Mouse (Mus musculus): ENCODE measurements at regions not wholly inside any gene's neighbourhood (a gene's known extent, or its start where the extent isn't known, plus 50 kb on each side); places are given as distances from the start of the nearest gene placed in this dataset.

- no peaks in the 10 kb centered on the region for H3K4me1 ChIP-seq (ENCODE audit: control insufficient read depth, insufficient read depth, low read length)
- H3K4me3 ChIP-seq (ENCODE audit: insufficient read depth, low read depth, low read length): no peak overlapping the region
- 21% methylated on average over 11 of the region's 11 CpGs for WGBS
- no peaks in the 10 kb centered on the region for H3K36me3 ChIP-seq (ENCODE audit: control insufficient read depth, insufficient read depth, low read length)
- no peak for TF ChIP-seq CTCF (conservative IDR thresholded peaks at IDR 0.05; ENCODE audit: insufficient read depth, insufficient read length, low read depth, low read length)
- TF ChIP-seq POLR2A (IDR thresholded peaks at IDR 0.05; ENCODE audit: low read depth, low read length): no peak
- DNase-seq: peak; percentile 8
- H3K27ac ChIP-seq (ENCODE audit: insufficient read depth, low read depth, low read length): no peak overlapping the region
- H3K27me3 ChIP-seq (replicated peaks; ENCODE audit: control insufficient read depth, insufficient read depth, low read length): no peaks in the 10 kb centered on the region
Measured at GRCm38 (mm10) chr6:10970587-10971138, 936.6 kb downstream of the Ndufa4 start.

DNA sequence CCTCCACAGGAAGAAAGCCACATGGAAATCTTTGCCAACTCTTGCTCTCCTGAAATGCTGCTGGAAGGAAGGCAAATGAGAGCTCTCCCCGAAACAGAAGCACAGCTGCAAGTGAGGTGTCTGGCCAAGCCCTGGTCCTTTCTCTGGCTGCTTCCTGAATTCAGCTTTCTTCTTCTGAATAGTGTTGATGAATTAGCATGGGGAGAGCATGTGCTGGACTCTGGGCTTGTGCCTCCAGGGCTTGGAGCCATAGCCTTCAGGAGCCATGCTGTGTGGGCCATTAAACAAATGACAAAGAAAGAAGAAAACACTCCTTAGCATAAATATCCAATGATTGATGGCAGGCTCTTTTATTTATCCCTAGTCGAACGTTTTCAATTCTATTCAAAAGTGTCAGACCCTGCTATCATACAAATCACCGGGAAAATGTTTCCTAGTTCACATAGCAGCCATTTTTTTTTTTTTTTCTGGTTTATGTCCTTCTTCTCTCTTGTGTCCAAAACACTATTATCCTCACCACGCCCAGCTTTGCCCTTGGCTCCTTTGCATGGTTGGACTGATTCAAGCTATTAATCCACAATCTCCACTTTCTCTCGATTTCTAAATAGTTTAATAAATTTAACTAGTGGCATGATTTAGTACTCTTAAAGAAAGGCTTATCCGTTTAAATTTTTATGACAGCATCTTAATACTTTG is 937.3 kb downstream of the Ndufa4 start:
- H3K27me3 ChIP-seq (replicated peaks; ENCODE audit: control insufficient read depth, insufficient read depth, low read length): no peaks in the 10 kb centered on the region
- peak; percentile 1 for DNase-seq
- no peaks in the 10 kb centered on the region for H3K4me1 ChIP-seq (ENCODE audit: control insufficient read depth, insufficient read depth, low read length)
- TF ChIP-seq POLR2A (IDR thresholded peaks at IDR 0.05; ENCODE audit: low read depth, low read length) (no peak), CTCF (conservative IDR thresholded peaks at IDR 0.05; ENCODE audit: insufficient read depth, insufficient read length, low read depth, low read length) (no peak)
- no peak overlapping the region for H3K4me3 ChIP-seq (ENCODE audit: insufficient read depth, low read depth, low read length)
- WGBS: 35% methylated on average over 7 of the region's 7 CpGs
- H3K36me3 ChIP-seq (ENCODE audit: control insufficient read depth, insufficient read depth, low read length): no peaks in the 10 kb centered on the region
- H3K27ac ChIP-seq (ENCODE audit: insufficient read depth, low read depth, low read length): no peak overlapping the region

DNA sequence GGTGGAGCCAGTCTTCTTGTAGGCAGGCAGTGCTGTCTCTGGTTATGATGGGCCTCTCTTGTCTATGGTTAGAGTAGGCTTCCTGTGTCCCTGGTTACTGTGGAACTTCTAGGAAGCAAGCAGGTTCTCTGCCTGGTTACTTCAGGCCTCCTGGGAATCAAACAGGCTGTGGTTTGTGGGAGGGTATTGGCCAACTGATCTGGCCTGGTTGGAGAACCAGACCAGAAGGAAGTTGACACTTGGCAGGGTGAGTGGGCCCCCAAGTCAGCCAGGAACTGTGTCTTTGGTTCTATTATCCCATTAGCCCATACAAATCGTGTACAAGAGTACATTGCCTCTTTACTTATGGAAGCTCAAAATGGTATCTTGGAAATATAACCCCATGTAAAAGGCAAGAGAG is 963.8 kb downstream of the Ndufa4 start:
- Histone ChIP-seq H3K4me1 (ENCODE audit: control insufficient read depth, insufficient read depth, low read length) (no peaks in the 10 kb centered on the region), H3K27me3 (replicated peaks; ENCODE audit: control insufficient read depth, insufficient read depth, low read length) (no peaks in the 10 kb centered on the region), H3K36me3 (ENCODE audit: control insufficient read depth, insufficient read depth, low read length) (no peaks in the 10 kb centered on the region), H3K27ac (ENCODE audit: insufficient read depth, low read depth, low read length) (no peak overlapping the region), H3K4me3 (ENCODE audit: insufficient read depth, low read depth, low read length) (no peak overlapping the region)
- 73% methylated on average over 1 of the region's 1 CpGs for WGBS
- no peak for DNase-seq
- TF ChIP-seq CTCF (conservative IDR thresholded peaks at IDR 0.05; ENCODE audit: insufficient read depth, insufficient read length, low read depth, low read length) (no peak), POLR2A (IDR thresholded peaks at IDR 0.05; ENCODE audit: low read depth, low read length) (no peak)

DNA sequence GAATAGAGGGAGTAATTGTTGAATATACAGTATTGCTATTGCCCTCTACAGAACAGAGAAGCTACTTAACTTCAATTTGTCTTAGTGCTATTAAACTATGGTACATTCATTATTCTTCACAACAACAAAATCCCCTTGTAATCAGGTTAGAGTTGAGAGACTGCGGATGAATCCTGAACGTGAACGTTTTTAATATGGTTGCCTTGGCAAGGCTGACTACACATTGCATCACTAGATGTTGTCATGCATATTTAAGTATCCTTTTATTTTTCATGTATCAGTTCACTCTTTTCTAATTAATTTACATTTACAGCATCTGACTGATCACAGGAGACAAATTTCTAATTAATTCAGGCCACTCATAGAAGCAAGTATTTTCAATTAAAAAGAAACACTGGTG is 965.8 kb downstream of the Ndufa4 start:
- DNase-seq: no peak
- H3K4me3 ChIP-seq (ENCODE audit: insufficient read depth, low read depth, low read length): no peak overlapping the region
- H3K27me3 ChIP-seq (replicated peaks; ENCODE audit: control insufficient read depth, insufficient read depth, low read length): no peaks in the 10 kb centered on the region
- H3K4me1 ChIP-seq (ENCODE audit: control insufficient read depth, insufficient read depth, low read length): no peaks in the 10 kb centered on the region
- TF ChIP-seq POLR2A (IDR thresholded peaks at IDR 0.05; ENCODE audit: low read depth, low read length) (no peak), CTCF (conservative IDR thresholded peaks at IDR 0.05; ENCODE audit: insufficient read depth, insufficient read length, low read depth, low read length) (no peak)
- no peaks in the 10 kb centered on the region for H3K36me3 ChIP-seq (ENCODE audit: control insufficient read depth, insufficient read depth, low read length)
- 83% methylated on average over 3 of the region's 3 CpGs for WGBS
- H3K27ac ChIP-seq (ENCODE audit: insufficient read depth, low read depth, low read length): no peak overlapping the region

Data from kidney, adult 2 months (tissue).